Comparison of ENCODE assay signal across 17 mouse cellular contexts in the genomic region with DNA sequence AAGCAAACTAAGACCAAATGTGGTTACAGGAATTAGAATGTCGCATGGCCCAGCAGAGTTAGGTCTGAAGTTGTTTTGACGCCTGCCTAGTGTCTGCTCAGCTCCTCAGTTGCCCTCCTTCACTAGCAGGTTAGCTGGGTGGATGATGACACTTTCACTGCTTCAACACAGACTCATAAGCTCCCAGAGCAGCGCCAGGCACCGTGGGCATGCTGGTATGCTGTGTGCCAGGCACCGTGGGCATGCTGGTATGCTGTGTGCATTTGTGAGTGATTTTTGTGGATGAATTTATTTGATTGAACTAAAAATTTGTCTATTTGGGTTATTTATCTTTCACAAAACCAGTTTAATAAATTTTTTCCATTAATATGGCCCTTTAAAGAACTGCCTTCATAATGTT.
"Had no signal": no experiment of that assay in that cellular context is flagged by ENCODE, and none has a peak within 500 bp of the region (broad histone marks: within the 10 kb centered on the region; RNA-seq: fewer than 3 reads in every experiment).

No protein-coding gene starts in this region.

- H3K27ac ChIP-seq: kidney, postnatal 0 days; left cerebral cortex, adult 2 months; liver, embryonic 13.5 days; macrophage; midbrain, embryonic 12.5 days; midbrain, embryonic 15.5 days; neural tube, embryonic 12.5 days; neural tube, embryonic 15.5 days had no signal

- H3K9ac ChIP-seq: liver, embryonic 13.5 days; midbrain, embryonic 12.5 days; midbrain, embryonic 15.5 days; neural tube, embryonic 12.5 days; neural tube, embryonic 15.5 days had no signal

- H3K4me2 ChIP-seq: liver, embryonic 13.5 days; midbrain, embryonic 12.5 days; midbrain, embryonic 15.5 days; neural tube, embryonic 12.5 days; neural tube, embryonic 15.5 days had no signal

- H3K4me3 ChIP-seq: left cerebral cortex, adult 2 months; liver, embryonic 13.5 days; midbrain, embryonic 12.5 days; midbrain, embryonic 15.5 days; neural tube, embryonic 12.5 days; neural tube, embryonic 15.5 days had no signal

- H3K9me3 ChIP-seq: liver, embryonic 13.5 days; midbrain, embryonic 12.5 days; midbrain, embryonic 15.5 days; neural tube, embryonic 12.5 days; neural tube, embryonic 15.5 days had no signal

- H3K27me3 ChIP-seq: liver, embryonic 13.5 days; midbrain, embryonic 12.5 days; midbrain, embryonic 15.5 days; neural tube, embryonic 12.5 days; neural tube, embryonic 15.5 days had no signal

- DNase-seq: kidney, adult 2 months; kidney, postnatal 25 days; liver, embryonic 13.5 days; lung, adult 2 months; lung, postnatal 14 days; right cerebral cortex, postnatal 25 days; thymus, adult 18-20 months; thymus, postnatal 14 days; thymus, postnatal 4 days had no signal

- H3K36me3 ChIP-seq: midbrain, embryonic 15.5 days had no signal

- H3K4me1 ChIP-seq: liver, embryonic 13.5 days; midbrain, embryonic 12.5 days; midbrain, embryonic 15.5 days; neural tube, embryonic 12.5 days; neural tube, embryonic 15.5 days had no signal

- ATAC-seq: intestine, postnatal 0 days; midbrain, embryonic 15.5 days had no signal
